Mouse (Mus musculus): Measurements from ENCODE around the gene BC035044. TPM values are rescaled to one million over a fixed set of nuclear protein-coding genes. Genes with fewer than 3 reads are reported as not detected.
"Not testable (repeated sequence)": the region's sequence is repeated elsewhere in the genome, so short reads cannot be mapped to it uniquely, and the experiment has no call there.

Gene BC035044
- polyA plus RNA-seq, 1 experiment from 2014 or later = 0.89 TPM

DNA sequence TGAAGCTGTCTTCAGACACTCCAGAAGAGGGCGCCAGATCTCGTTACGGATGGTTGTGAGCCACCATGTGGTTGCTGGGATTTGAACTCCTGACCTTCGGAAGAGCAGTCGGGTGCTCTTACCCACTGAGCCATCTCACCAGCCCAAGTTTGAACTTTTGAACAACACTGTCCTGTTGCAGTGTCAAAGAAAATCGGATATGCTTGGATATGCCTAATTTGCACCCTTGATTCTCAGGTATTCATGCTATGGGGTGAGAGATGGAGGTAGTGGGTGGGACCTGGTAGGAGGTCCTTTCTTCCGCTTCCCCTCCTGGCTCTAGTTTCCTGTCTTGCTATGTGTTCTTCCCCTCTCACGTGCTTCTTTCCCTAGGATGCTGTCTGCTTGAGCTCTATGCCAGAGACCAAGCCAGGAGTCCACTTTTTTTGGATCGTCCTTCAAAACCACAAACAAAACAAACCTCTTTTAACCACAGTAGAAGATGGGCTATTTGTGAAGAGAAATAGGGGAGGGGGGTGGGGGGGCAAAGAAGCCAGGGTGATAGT, 44.9 kb downstream of the BC035044 start:
- Histone ChIP-seq H3K4me1 (peaks cover 20% of the 10 kb centered on the region), H3K27ac (no peak overlapping the region), H3K4me3 (no peak overlapping the region), H3K27me3 (no peaks in the 10 kb centered on the region), H3K9ac (no peak overlapping the region), H3K9me3 (no peaks in the 10 kb centered on the region), H3K4me2 (replicated peaks) (no peak overlapping the region), H3K36me3 (no peaks in the 10 kb centered on the region)
- ATAC-seq (ENCODE audit: low FRiP score, low read depth) = no peak
- 62% methylated on average over 9 of the region's 9 CpGs for WGBS

DNA sequence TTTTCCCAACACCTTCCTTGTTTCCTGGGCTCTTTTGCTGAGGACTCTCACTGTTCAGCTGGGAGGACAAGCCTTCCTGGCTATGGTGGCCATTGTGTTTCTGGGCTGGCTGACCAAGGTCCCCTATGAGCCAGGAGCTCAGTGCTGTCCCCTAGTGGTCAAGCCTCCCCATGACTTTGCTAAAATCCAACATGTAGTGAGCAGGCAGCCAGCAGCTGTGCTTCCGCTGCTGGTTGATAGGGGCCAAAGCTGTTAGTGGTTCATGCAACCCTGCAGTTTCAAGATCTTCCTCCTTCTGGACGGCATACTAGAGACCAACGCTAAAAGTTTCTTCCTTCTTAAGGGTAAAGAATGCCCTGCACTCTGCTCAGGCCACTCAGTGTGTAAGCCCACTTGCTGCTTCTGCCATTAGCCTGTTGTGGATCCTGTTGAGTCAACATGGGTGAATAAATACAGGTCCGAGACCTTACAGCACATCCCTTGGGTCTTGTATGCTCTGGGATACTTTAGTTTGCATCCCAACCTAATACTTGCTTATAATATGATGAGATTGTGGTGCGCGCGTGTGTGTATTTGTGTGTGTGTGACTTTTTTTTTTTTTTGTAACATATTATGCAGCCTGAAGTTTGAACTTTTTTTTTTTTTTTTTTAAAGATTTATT, 45.5 kb downstream of the BC035044 start:
- 39% methylated on average over 7 of the region's 7 CpGs for WGBS
- H3K4me2 ChIP-seq (replicated peaks) = peak overlapping the region; percentile 28
- no peak for ATAC-seq (ENCODE audit: low FRiP score, low read depth)

GRCm38 (mm10) chr6:128844586-128845080, 46.3 kb downstream of the BC035044 start:
- no peaks in the 10 kb centered on the region for H3K9me3 ChIP-seq
- peak overlapping the region; percentile 66 for H3K4me2 ChIP-seq (replicated peaks)
- no peak overlapping the region; the same call in 1 of the 2 replicates for H3K27ac ChIP-seq
- 85% methylated on average over 5 of the region's 5 CpGs for WGBS
- peak overlapping the region; percentile 77; the same call in 1 of the 2 replicates for H3K9ac ChIP-seq
- ATAC-seq (ENCODE audit: low FRiP score, low read depth) = no peak
- H3K36me3 ChIP-seq = no peaks in the 10 kb centered on the region
- H3K4me1 ChIP-seq = peaks cover 20% of the 10 kb centered on the region
- no peaks in the 10 kb centered on the region for H3K27me3 ChIP-seq
- H3K4me3 ChIP-seq = peak overlapping the region; percentile 79

More for the DNA sequence above, 45.5 kb downstream of the BC035044 start:
- Histone ChIP-seq H3K9ac (no peak overlapping the region), H3K27ac (no peak overlapping the region), H3K36me3 (no peaks in the 10 kb centered on the region), H3K9me3 (no peaks in the 10 kb centered on the region), H3K4me1 (peaks cover 20% of the 10 kb centered on the region), H3K27me3 (no peaks in the 10 kb centered on the region), H3K4me3 (no peak overlapping the region)

- Histone ChIP-seq H3K27ac (no peak overlapping the region; the same call in 1 of the 2 replicates), H3K9me3 (no peaks in the 10 kb centered on the region), H3K9ac (peak overlapping the region; percentile 77; the same call in 1 of the 2 replicates), H3K4me1 (peaks cover 20% of the 10 kb centered on the region), H3K27me3 (no peaks in the 10 kb centered on the region), H3K4me3 (peak overlapping the region; percentile 79), H3K36me3 (no peaks in the 10 kb centered on the region), H3K4me2 (replicated peaks) (peak overlapping the region; percentile 66)
- 40% methylated on average over 8 of the region's 8 CpGs for WGBS
- no peak for ATAC-seq (ENCODE audit: low FRiP score, low read depth)
These were observed 46.8 kb downstream of the BC035044 start for GRCm38 (mm10) chr6:128844131-128844530.

GRCm38 (mm10) chr6:128843479-128843992, 47.4 kb downstream of the BC035044 start:
- peak overlapping the region; percentile 77 for H3K9ac ChIP-seq
- peak; percentile 52; the same call in 1 of the 2 replicates for ATAC-seq (ENCODE audit: low FRiP score, low read depth)
- H3K27ac ChIP-seq = peak overlapping the region; percentile 94
- no peaks in the 10 kb centered on the region for H3K36me3 ChIP-seq
- peaks cover 20% of the 10 kb centered on the region for H3K4me1 ChIP-seq
- H3K9me3 ChIP-seq = no peaks in the 10 kb centered on the region
- no peaks in the 10 kb centered on the region for H3K27me3 ChIP-seq
- peak overlapping the region; percentile 66 for H3K4me2 ChIP-seq (replicated peaks)
- H3K4me3 ChIP-seq = peak overlapping the region; percentile 79
- under 1% methylated on average over 22 of the region's 22 CpGs for WGBS

- H3K4me2 ChIP-seq (replicated peaks) = peak overlapping the region; percentile 79
- no peaks in the 10 kb centered on the region for H3K9me3 ChIP-seq
- H3K27ac ChIP-seq = peak overlapping the region; percentile 96
- H3K9ac ChIP-seq = peak overlapping the region; percentile 79
- H3K27me3 ChIP-seq = no peaks in the 10 kb centered on the region
- no peaks in the 10 kb centered on the region for H3K36me3 ChIP-seq
- H3K4me3 ChIP-seq = peak overlapping the region; percentile 79
- peak; percentile 77 for ATAC-seq (ENCODE audit: low FRiP score, low read depth)
- peaks cover 20% of the 10 kb centered on the region for H3K4me1 ChIP-seq
- WGBS = under 1% methylated on average over 44 of the region's 44 CpGs
These were observed 47.9 kb downstream of the BC035044 start for GRCm38 (mm10) chr6:128842945-128843478.

- H3K36me3 ChIP-seq = no peaks in the 10 kb centered on the region
- peak overlapping the region; percentile 79 for H3K9ac ChIP-seq
- no peaks in the 10 kb centered on the region for H3K9me3 ChIP-seq
- 1% methylated on average over 20 of the region's 20 CpGs for WGBS
- no peak; the same call in 1 of the 2 replicates for ATAC-seq (ENCODE audit: low FRiP score, low read depth)
- peak overlapping the region; percentile 96 for H3K27ac ChIP-seq
- H3K4me3 ChIP-seq = peak overlapping the region; percentile 79
- no peaks in the 10 kb centered on the region for H3K27me3 ChIP-seq
- H3K4me1 ChIP-seq = peaks cover 22% of the 10 kb centered on the region
- peak overlapping the region; percentile 79 for H3K4me2 ChIP-seq (replicated peaks)
These were observed 48.5 kb downstream of the BC035044 start for GRCm38 (mm10) chr6:128842356-128842944.

DNA sequence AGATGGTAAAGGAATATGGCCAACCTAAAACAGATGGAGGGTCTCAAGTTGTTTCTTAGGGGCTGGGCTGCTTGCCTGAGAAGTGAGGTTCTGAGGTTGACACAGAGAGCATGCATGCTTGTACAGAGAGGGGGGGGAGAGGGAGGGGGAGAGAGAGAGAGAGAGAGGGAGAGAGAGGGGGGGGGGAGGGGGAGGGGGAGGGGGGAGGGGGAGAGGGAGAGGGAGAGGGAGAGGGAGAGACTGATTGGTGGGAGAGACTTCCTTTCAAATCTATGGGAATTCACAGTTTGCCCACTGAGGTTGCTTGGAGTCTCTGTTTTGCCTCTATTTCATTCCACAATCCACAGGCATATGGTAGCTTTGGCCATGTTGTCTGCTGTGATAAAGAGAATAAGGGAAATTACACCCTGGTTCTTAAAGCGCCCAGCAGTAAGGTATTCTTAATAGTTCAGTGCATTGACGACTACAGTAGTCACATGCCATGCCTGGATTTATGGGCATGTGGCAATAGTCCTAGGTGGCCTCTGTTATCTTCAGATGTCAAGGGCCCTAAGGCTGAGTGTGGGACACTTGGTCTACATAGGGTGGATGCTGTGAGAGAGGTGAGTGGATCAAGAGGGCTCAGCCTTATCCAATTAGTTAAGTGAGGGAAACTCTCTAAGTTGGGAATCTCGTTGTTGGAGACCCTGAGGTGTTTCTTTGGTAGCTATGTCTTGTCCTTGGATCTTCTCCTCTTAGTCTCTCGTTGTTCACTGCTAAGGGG, 49.4 kb downstream of the BC035044 start:
- H3K36me3 ChIP-seq = no peaks in the 10 kb centered on the region
- peak overlapping the region; percentile 79 for H3K4me3 ChIP-seq
- peaks cover 24% of the 10 kb centered on the region for H3K4me1 ChIP-seq
- peak overlapping the region; percentile 79 for H3K4me2 ChIP-seq (replicated peaks)
- H3K27me3 ChIP-seq = no peaks in the 10 kb centered on the region
- H3K27ac ChIP-seq = no peak overlapping the region
- ATAC-seq (ENCODE audit: low FRiP score, low read depth) = no peak
- H3K9me3 ChIP-seq = no peaks in the 10 kb centered on the region
- WGBS = 46% methylated on average over 4 of the region's 4 CpGs
- H3K9ac ChIP-seq = peak overlapping the region; percentile 79

DNA sequence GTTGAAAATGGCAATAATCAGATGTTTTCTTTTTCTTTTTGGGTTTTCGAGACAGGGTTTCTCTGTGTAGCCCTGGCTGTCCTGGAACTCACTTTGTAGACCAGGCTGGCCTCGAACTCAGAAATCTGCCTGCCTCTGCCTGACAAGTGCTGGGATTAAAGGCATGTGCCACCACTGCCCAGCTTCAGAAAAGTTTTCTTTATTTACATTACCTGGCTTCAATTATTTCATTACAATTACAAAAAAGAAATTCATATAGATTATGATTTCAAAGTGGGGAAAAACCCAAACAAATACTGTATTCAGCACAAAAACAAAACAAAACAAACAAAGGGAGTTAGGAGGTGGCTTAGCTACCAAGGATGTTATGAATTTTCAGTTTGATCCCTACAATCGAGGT, 50.3 kb downstream of the BC035044 start:
- H3K4me1 ChIP-seq = peaks cover 24% of the 10 kb centered on the region
- H3K27ac ChIP-seq; H3K36me3 ChIP-seq; H3K9me3 ChIP-seq; H3K4me3 ChIP-seq; H3K4me2 ChIP-seq (replicated peaks); H3K9ac ChIP-seq; H3K27me3 ChIP-seq; ATAC-seq (ENCODE audit: low FRiP score, low read depth): not testable (repeated sequence)
- WGBS = 90% methylated on average over 3 of the region's 3 CpGs

- Histone ChIP-seq H3K36me3 (no peaks in the 10 kb centered on the region), H3K27ac (no peak overlapping the region), H3K27me3 (no peaks in the 10 kb centered on the region), H3K4me2 (replicated peaks) (peak overlapping the region; percentile 67), H3K9me3 (no peaks in the 10 kb centered on the region), H3K9ac (no peak overlapping the region), H3K4me1 (peaks cover 20% of the 10 kb centered on the region), H3K4me3 (peak overlapping the region; percentile 59)
- 75% methylated on average over 7 of the region's 7 CpGs for WGBS
- no peak for ATAC-seq (ENCODE audit: low FRiP score, low read depth)
These were observed 51.0 kb downstream of the BC035044 start for GRCm38 (mm10) chr6:128839921-128840320.

- Histone ChIP-seq H3K27me3 (no peaks in the 10 kb centered on the region), H3K4me1 (peaks cover 15% of the 10 kb centered on the region), H3K4me3 (peak overlapping the region; percentile 59), H3K9me3 (no peaks in the 10 kb centered on the region), H3K4me2 (replicated peaks) (peak overlapping the region; percentile 67), H3K9ac (peak overlapping the region; percentile 85), H3K27ac (peak overlapping the region; percentile 91), H3K36me3 (no peaks in the 10 kb centered on the region)
- peak; percentile 4 for ATAC-seq (ENCODE audit: low FRiP score, low read depth)
- WGBS = under 1% methylated on average over 17 of the region's 17 CpGs
These were observed 51.6 kb downstream of the BC035044 start for GRCm38 (mm10) chr6:128839266-128839771.

Measured in limb, embryonic 13.5 days (tissue).